Mouse (Mus musculus): ENCODE data around the gene Ly86. TPM values are rescaled to one million over a fixed set of nuclear protein-coding genes. Genes with fewer than 3 reads are reported as not detected.

The Ly86 gene
- total and polyA plus RNA-seq, 2 experiments from 2014 or later: 5.2 to 11.3 TPM

DNA sequence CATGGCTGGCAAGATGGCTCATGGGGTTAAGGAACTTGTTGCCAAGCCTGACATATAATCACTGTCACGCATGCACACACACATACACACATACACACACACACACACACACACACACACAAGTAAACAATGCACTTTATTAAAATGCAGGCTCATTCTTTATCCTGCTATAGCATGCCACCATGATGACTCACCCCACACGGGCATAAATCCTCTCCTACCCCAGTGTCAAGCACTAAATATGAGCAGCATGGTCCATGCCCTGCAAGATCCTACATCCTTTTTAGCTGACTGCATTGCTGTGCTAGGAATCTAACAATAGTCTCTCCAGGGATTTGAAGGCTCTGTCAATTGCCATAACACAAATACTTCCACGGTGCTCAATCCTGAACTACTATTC, 83.5 kb downstream of the Ly86 start:
- WGBS: 71% methylated on average over 3 of the region's 3 CpGs

DNA sequence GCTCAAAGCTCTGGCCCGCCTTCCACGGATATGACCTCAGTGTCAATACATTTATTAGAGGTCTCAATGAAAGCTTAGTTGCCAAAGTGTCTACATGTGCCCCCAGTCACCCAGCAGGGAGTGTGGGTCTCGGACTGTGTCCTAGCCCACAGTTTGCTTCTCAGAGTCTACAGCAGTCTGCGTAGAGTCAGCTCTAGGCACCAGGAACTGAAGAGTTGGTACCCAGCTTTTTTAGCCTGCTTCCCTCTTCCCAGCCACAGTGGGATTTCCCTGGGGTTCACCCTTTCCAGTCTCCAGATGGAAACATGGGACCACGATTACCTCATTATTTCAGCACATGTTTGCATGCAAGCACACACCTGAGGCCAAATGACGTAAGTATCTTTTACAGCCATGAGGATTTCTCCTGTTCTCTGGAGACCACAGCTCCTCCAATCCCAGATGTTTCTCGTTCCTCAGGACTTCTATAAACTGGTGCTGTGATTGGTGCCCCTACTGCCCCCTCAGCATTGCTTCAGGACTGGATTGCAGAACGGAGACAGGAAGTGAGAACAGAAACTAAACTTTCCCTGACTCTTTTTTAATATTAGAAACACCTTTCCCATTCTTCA, 84.8 kb downstream of the Ly86 start:
- H3K4me3 ChIP-seq (ENCODE audit: low read depth, low read length): no peak overlapping the region
- H3K9me3 ChIP-seq (ENCODE audit: low read length): no peaks in the 10 kb centered on the region
- TF ChIP-seq CTCF (IDR thresholded peaks at IDR 0.05; ENCODE audit: low read depth): no peak
- H3K4me1 ChIP-seq (ENCODE audit: insufficient read depth): no peaks in the 10 kb centered on the region; the same call in 1 of the 2 replicates
- DNase-seq (no peak), ATAC-seq (no peak)
- 81% methylated on average over 8 of the region's 8 CpGs for WGBS
- H3K27me3 ChIP-seq (ENCODE audit: insufficient read depth, low read length): peaks cover 4% of the 10 kb centered on the region; the same call in 1 of the 2 replicates
- no peak overlapping the region for H3K27ac ChIP-seq (ENCODE audit: low read depth, low read length)
- no peak overlapping the region for H3K4me2 ChIP-seq (ENCODE audit: low read depth)
- H3K36me3 ChIP-seq (ENCODE audit: insufficient read depth): no peaks in the 10 kb centered on the region
- no peak overlapping the region for H3K9ac ChIP-seq

More for the DNA sequence above, 83.5 kb downstream of the Ly86 start:
- Histone ChIP-seq H3K4me3 (ENCODE audit: low read depth, low read length) (no peak overlapping the region), H3K4me1 (ENCODE audit: insufficient read depth) (no peaks in the 10 kb centered on the region), H3K27me3 (ENCODE audit: insufficient read depth, low read length) (no peaks in the 10 kb centered on the region), H3K9ac (no peak overlapping the region), H3K36me3 (ENCODE audit: insufficient read depth) (no peaks in the 10 kb centered on the region), H3K4me2 (ENCODE audit: low read depth) (no peak overlapping the region), H3K9me3 (ENCODE audit: low read length) (0 out of 2 replicates have a peak, but pooled peaks cover 3% of the 10 kb centered on the region), H3K27ac (ENCODE audit: low read depth, low read length) (no peak overlapping the region)
- no peak for DNase-seq
- ATAC-seq: no peak
- no peak for TF ChIP-seq CTCF (IDR thresholded peaks at IDR 0.05; ENCODE audit: low read depth)

DNA sequence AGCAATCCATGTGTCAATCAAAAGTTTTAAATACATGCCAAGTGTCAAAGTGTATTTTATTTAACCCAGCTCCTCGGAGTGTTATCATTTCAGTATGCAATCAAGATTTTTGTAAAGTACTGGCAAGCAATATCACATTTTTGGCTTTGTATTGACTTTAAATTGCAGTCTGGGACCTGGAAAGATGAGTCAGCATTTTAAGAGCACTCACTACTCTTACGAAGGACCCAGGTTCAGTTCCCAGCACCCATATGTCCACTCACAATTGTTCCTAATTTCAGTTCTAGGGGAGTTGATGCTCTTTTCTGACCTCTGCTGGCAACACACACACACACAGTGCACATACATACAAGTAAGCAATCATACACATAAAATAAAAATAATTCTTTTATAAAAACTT, 86.7 kb downstream of the Ly86 start:
- peaks cover 12% of the 10 kb centered on the region; the same call in 1 of the 2 replicates for H3K27me3 ChIP-seq (ENCODE audit: insufficient read depth, low read length)
- no peak for TF ChIP-seq CTCF (IDR thresholded peaks at IDR 0.05; ENCODE audit: low read depth)
- H3K4me2 ChIP-seq (ENCODE audit: low read depth): no peak overlapping the region
- no peak overlapping the region for H3K9ac ChIP-seq
- no peaks in the 10 kb centered on the region; the same call in 1 of the 2 replicates for H3K4me1 ChIP-seq (ENCODE audit: insufficient read depth)
- no peak overlapping the region for H3K4me3 ChIP-seq (ENCODE audit: low read depth, low read length)
- no peak overlapping the region for H3K27ac ChIP-seq (ENCODE audit: low read depth, low read length)
- ATAC-seq (no peak), DNase-seq (no peak)
- H3K9me3 ChIP-seq (ENCODE audit: low read length): no peaks in the 10 kb centered on the region
- H3K36me3 ChIP-seq (ENCODE audit: insufficient read depth): no peaks in the 10 kb centered on the region
- WGBS: 82% methylated on average over 2 of the region's 2 CpGs

DNA sequence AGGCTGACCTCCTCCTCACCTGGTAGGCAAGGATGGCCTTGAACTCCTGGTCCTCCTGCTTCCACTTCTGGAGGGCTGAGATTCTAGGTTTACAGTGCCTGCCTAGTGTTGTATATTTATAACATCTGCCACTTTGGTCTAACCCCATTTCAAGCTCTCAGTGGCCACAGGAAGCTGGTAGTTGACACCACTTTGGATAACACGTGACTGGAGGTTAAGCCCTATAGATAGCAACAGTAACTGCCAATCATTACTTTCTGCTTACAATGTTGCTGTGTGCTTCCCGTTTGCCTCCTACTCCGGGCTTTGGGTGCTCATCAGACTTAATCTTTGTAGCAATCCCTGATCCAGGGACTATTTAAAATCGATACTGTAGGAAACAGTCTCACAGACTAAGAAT, 87.6 kb downstream of the Ly86 start:
- Histone ChIP-seq H3K9me3 (ENCODE audit: low read length) (no peaks in the 10 kb centered on the region), H3K36me3 (ENCODE audit: insufficient read depth) (no peaks in the 10 kb centered on the region), H3K4me2 (ENCODE audit: low read depth) (no peak overlapping the region), H3K27me3 (ENCODE audit: insufficient read depth, low read length) (peaks cover 17% of the 10 kb centered on the region; the same call in 1 of the 2 replicates), H3K4me3 (ENCODE audit: low read depth, low read length) (no peak overlapping the region), H3K9ac (no peak overlapping the region), H3K27ac (ENCODE audit: low read depth, low read length) (no peak overlapping the region), H3K4me1 (ENCODE audit: insufficient read depth) (no peaks in the 10 kb centered on the region; the same call in 1 of the 2 replicates)
- 51% methylated on average over 4 of the region's 4 CpGs for WGBS
- no peak for TF ChIP-seq CTCF (IDR thresholded peaks at IDR 0.05; ENCODE audit: low read depth)
- ATAC-seq: no peak
- no peak for DNase-seq

DNA sequence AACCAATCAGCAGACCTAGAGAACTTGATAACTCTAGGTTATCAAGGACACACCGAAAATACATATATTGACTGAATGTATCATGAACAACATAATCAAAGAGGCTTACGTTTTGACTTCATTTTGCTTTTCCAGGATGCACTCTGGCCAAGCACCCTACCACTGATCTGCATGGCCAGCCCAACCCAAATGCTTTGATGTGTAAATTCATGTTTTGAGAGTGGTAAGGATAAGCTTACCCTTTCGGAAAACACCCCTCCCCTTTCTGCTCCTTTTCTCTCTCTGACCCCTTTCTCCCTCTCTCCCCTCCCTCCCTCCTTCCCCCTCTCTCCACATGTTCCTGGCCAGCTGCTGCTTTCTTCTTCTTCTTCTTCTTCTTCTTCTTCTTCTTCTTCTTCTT, 88.1 kb downstream of the Ly86 start:
- H3K4me1 ChIP-seq (ENCODE audit: insufficient read depth): no peaks in the 10 kb centered on the region; the same call in 1 of the 2 replicates
- TF ChIP-seq CTCF (IDR thresholded peaks at IDR 0.05; ENCODE audit: low read depth): no peak
- H3K27ac ChIP-seq (ENCODE audit: low read depth, low read length): no peak overlapping the region
- DNase-seq: no peak
- 37% methylated on average over 3 of the region's 3 CpGs for WGBS
- no peak overlapping the region for H3K4me2 ChIP-seq (ENCODE audit: low read depth)
- ATAC-seq: no peak
- no peak overlapping the region for H3K9ac ChIP-seq
- no peak overlapping the region for H3K4me3 ChIP-seq (ENCODE audit: low read depth, low read length)
- H3K9me3 ChIP-seq (ENCODE audit: low read length): no peaks in the 10 kb centered on the region
- no peaks in the 10 kb centered on the region for H3K36me3 ChIP-seq (ENCODE audit: insufficient read depth)
- H3K27me3 ChIP-seq (ENCODE audit: insufficient read depth, low read length): peaks cover 21% of the 10 kb centered on the region; the same call in 1 of the 2 replicates

DNA sequence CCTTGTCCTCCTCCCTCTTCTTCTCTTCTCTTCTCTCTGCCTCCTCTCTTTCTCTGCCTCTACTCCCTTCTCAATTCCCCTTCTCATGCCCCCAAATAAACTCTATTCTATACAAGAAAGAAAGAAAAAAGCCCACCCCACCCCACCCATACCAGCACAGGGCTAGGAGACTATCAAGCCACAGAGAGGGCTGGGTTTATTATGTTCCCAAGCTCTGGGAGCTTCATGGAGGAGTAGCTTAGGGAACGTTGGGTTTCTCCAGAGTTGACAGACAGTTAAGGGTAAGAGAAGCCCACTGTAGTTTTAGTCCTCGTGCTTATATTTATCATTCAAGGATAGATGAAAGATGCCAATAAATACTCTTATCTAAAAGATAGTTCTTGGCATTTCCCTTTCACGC, 88.7 kb downstream of the Ly86 start:
- TF ChIP-seq CTCF (IDR thresholded peaks at IDR 0.05; ENCODE audit: low read depth): no peak
- Histone ChIP-seq H3K4me2 (ENCODE audit: low read depth) (no peak overlapping the region), H3K4me1 (ENCODE audit: insufficient read depth) (no peaks in the 10 kb centered on the region; the same call in 1 of the 2 replicates), H3K4me3 (ENCODE audit: low read depth, low read length) (no peak overlapping the region), H3K36me3 (ENCODE audit: insufficient read depth) (no peaks in the 10 kb centered on the region), H3K9me3 (ENCODE audit: low read length) (no peaks in the 10 kb centered on the region), H3K27me3 (ENCODE audit: insufficient read depth, low read length) (peaks cover 21% of the 10 kb centered on the region; the same call in 1 of the 2 replicates), H3K27ac (ENCODE audit: low read depth, low read length) (no peak overlapping the region), H3K9ac (no peak overlapping the region)
- 15% methylated on average over 3 of the region's 3 CpGs for WGBS
- ATAC-seq (peak; percentile 6; the same call in 1 of the 2 replicates), DNase-seq (no peak)

DNA sequence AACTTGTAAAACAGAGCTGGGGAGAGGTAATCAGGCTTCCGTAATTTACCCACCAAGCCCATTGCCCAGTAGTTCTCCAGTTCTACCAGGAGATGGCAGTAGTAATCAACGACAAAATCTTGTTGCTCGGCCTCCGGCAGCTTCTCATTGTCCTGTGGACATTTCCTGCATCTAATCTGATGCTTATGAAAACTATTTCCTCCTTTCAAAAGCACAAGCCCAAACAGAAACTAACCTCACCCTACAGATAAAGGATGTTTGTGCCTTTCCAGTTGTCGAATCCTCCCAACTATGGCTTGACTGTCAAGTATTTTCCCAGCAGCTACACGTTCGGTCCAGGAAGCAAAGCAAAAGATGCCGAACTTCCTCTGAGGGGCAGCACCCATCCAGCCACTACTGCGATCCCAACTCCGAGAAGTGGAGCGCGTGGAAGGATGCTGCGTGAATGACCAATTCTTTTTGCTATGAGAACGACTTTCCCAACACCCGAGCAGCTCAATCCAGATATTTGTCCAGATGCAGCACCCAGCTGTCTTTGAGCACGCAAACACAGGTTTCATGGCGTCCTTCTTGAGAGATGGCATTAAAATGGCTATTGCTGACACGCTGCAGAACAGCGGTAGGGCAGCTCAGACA, 89.2 kb downstream of the Ly86 start:
- peak; percentile 89 for DNase-seq
- peak overlapping the region; percentile 78 for H3K4me2 ChIP-seq (ENCODE audit: low read depth)
- H3K4me1 ChIP-seq (ENCODE audit: insufficient read depth): no peaks in the 10 kb centered on the region; the same call in 1 of the 2 replicates
- TF ChIP-seq CTCF (IDR thresholded peaks at IDR 0.05; ENCODE audit: low read depth): peak; percentile 83
- peak; percentile 82 for ATAC-seq
- peak overlapping the region; percentile 52 for H3K9ac ChIP-seq
- no peak overlapping the region; the same call in 1 of the 2 replicates for H3K27ac ChIP-seq (ENCODE audit: low read depth, low read length)
- no peaks in the 10 kb centered on the region for H3K9me3 ChIP-seq (ENCODE audit: low read length)
- H3K27me3 ChIP-seq (ENCODE audit: insufficient read depth, low read length): peaks cover 21% of the 10 kb centered on the region; the same call in 1 of the 2 replicates
- H3K4me3 ChIP-seq (ENCODE audit: low read depth, low read length): peak overlapping the region; percentile 48
- WGBS: 1% methylated on average over 19 of the region's 19 CpGs
- no peaks in the 10 kb centered on the region for H3K36me3 ChIP-seq (ENCODE audit: insufficient read depth)

Measured in forebrain, postnatal 0 days (tissue).